Mouse (Mus musculus) embryonic facial prominence, embryonic 15.5 days (tissue): ENCODE measurements around the gene AU021092. TPM values are rescaled to one million over a fixed set of nuclear protein-coding genes. Genes with fewer than 3 reads are reported as not detected.
A peak's percentile ranks its signal among the peaks of the same experiment; 100 is the strongest.

Experiments used
- ATAC-seq: fragments of 200-750 bp; cut with Nextera tagmentation; 2 replicates; pipeline ENCODE4 v1.8.0; 2017; ENCODE audit warnings: low read depth, moderate TSS enrichment; ENCODE audit not compliant: insufficient number of reproducible peaks, low FRiP score, low TSS enrichment
- H3K27ac ChIP-seq: fragments of 300-500 bp; sonication (generic); replicated peaks from 2 replicates; pipeline ENCODE4 v1.5.1; 2015; ENCODE audit warnings: mild to moderate bottlenecking, inconsistent platforms
- H3K27me3 ChIP-seq: fragments of 300-500 bp; sonication (generic); 2 replicates; pipeline ENCODE4 v1.6.1; 2015; ENCODE audit warnings: inconsistent platforms
- H3K36me3 ChIP-seq: fragments of 300-500 bp; sonication (generic); 2 replicates; pipeline ENCODE4 v1.6.1; 2015; ENCODE audit warnings: mild to moderate bottlenecking, inconsistent platforms
- H3K4me1 ChIP-seq: fragments of 300-500 bp; sonication (generic); 2 replicates; pipeline ENCODE4 v1.6.1; 2015; ENCODE audit warnings: inconsistent platforms
- H3K4me2 ChIP-seq: fragments of 300-500 bp; sonication (generic); replicated peaks from 2 replicates; pipeline ENCODE4 v1.6.1; 2015; ENCODE audit warnings: mild to moderate bottlenecking, inconsistent platforms
- H3K4me3 ChIP-seq: fragments of 300-500 bp; sonication (generic); replicated peaks from 2 replicates; pipeline ENCODE4 v1.5.1; 2015; ENCODE audit warnings: mild to moderate bottlenecking, inconsistent platforms
- H3K9ac ChIP-seq: fragments of 300-500 bp; sonication (generic); 2 replicates; pipeline ENCODE4 v1.6.1; 2015; ENCODE audit warnings: inconsistent platforms
- H3K9me3 ChIP-seq: fragments of 300-500 bp; sonication (generic); replicated peaks from 2 replicates; pipeline ENCODE4 v1.6.1; 2016; ENCODE audit warnings: inconsistent platforms
- WGBS: fragments of 180-500 bp; shearing (Covaris S2); methylation state at CpG from one replicate; pipeline ENCODE4 v1.1.7; 2015; 5-methylcytosine and 5-hydroxymethylcytosine counted together
- polyA plus RNA-seq: library from polyadenylated mRNA; unstranded; fragments of >200 nt; fragmentation: Nextera tagmentation; extraction: Ambion mirVana; gene quantifications from 2 replicates; pipeline ENCODE4 v1.2.1, GENCODE M21; 2015

AU021092 gene
- polyA plus RNA-seq, 1 experiment from 2014 or later: 12.0 TPM

DNA sequence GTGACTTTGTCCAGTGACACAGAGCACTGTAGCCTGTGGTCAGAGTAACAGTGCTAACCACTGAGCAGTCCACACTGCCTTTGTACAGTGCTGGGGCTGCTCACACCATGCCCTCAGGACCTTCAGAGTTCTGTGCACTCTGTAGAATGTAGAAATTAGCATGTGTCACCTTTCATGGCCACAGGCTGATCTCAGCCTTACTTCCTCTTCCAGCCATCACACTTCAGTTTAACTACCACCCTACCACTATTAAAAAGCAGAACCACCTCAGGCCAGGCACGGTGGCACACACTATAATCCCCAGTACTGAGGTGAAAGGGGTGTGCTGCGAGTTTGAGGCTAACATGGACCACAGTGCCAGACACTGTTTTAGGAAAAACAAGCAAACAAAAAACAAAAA is 11.7 kb downstream of the AU021092 start:
- 0 out of 2 replicates have a peak, but pooled peaks cover 7% of the 10 kb centered on the region for H3K27me3 ChIP-seq
- H3K27ac ChIP-seq: no peak overlapping the region
- H3K9me3 ChIP-seq: no peaks in the 10 kb centered on the region
- no peak overlapping the region for H3K4me2 ChIP-seq
- no peak overlapping the region for H3K9ac ChIP-seq
- no peaks in the 10 kb centered on the region for H3K36me3 ChIP-seq
- ATAC-seq: no peak
- no peaks in the 10 kb centered on the region for H3K4me1 ChIP-seq
- whole genome bisulfite sequencing: 64% methylated on average over 2 of the region's 2 CpGs
- no peak overlapping the region for H3K4me3 ChIP-seq

GRCm38 (mm10) chr16:5206051-5206450 is 16.0 kb downstream of the AU021092 start:
- Histone ChIP-seq H3K36me3 (no peaks in the 10 kb centered on the region; the same call in 1 of the 2 replicates), H3K9ac (no peak overlapping the region), H3K4me1 (peaks cover 12% of the 10 kb centered on the region), H3K27me3 (0 out of 2 replicates have a peak, but pooled peaks cover 7% of the 10 kb centered on the region), H3K4me3 (no peak overlapping the region), H3K27ac (no peak overlapping the region), H3K4me2 (no peak overlapping the region), H3K9me3 (no peaks in the 10 kb centered on the region)
- WGBS: 64% methylated on average over 5 of the region's 5 CpGs
- ATAC-seq: no peak

DNA sequence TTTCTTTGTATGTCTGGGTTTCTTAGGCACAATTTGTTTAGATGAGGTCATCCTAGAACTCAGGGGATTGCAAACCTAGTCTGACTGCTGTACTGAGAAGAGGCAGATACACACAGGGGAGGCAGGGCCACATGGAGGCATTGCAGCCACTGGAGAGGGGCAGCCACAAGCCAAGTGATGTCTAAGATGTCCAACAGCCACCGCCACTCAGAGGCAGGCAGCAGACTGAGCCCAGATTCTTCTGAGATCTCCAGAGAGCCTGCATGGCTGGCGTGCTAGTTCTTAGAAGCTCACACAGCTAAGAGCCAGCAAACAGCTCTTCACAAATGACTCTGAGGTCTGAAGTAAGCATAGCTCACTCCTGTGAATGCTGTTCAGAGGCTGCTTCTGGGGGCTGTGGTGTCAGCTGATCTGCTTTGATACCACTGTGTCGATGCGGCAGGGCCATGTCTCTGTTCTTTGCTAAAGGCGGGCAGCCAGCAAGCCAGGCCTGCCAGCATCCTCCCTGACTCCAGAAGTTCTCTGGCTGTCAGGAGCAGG is 16.6 kb downstream of the AU021092 start:
- Histone ChIP-seq H3K4me2 (no peak overlapping the region), H3K4me3 (no peak overlapping the region), H3K9me3 (no peaks in the 10 kb centered on the region), H3K36me3 (peaks cover 5% of the 10 kb centered on the region; the same call in 1 of the 2 replicates), H3K4me1 (peaks cover 12% of the 10 kb centered on the region), H3K9ac (no peak overlapping the region), H3K27me3 (0 out of 2 replicates have a peak, but pooled peaks cover 7% of the 10 kb centered on the region), H3K27ac (no peak overlapping the region)
- no peak for ATAC-seq
- WGBS: 80% methylated on average over 5 of the region's 5 CpGs

DNA sequence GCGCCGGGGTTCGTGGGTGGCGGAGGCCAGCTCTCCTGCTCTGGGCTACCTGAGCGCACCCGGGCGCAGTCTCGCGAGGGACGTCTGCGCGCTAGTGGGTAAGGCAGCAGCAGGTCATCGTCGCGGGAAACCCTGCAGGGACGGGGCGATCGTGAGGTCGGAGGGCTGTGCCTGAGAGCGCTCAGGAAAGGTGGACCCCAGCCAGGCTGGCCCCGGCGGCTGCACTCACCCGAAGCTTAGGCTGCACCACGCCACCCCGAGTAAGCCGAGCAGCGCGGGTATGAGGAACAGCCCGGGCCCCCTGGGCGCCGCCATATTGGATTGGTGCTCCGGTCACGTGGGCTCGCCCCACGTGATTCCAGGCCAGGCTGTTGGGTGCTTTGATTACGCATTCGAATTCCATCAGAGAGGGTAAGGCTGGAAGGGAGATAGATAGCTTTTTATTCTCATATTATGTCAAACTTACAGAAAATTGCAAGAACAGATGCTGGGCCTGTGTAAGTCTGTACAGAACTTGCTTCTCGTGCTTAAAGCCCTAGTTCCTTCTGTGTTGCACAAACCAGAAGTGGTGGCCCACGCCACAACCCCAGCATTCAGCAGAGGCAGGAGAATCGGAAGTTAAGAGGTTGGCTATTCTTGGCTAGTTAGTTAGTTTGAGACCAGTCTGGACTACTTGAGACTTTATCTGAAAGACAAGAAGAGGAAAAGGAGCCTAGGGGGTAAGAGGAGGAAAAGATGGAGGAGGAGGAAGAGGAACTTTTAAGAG is 18.2 kb downstream of the AU021092 start, which contains the start of gene Nagpa:
Nagpa (minus strand) TSS at position 345 of the 766 bp plus-strand sequence.
- Histone ChIP-seq H3K9me3 (no peaks in the 10 kb centered on the region), H3K9ac (peak within 1 kb of the TSS; percentile 37), H3K4me1 (peaks cover 12% of the 10 kb centered on the region), H3K4me2 (peak within 1 kb of the TSS; percentile 94), H3K36me3 (peaks cover 10% of the 10 kb centered on the region), H3K4me3 (peak within 1 kb of the TSS; percentile 79), H3K27ac (no peak within 1 kb of the TSS), H3K27me3 (no peaks in the 10 kb centered on the region)
- WGBS: 4% methylated on average over 40 of the region's 40 CpGs
- peak; percentile 84 for ATAC-seq

- H3K27me3 ChIP-seq: no peaks in the 10 kb centered on the region
- H3K27ac ChIP-seq: no peak overlapping the region
- no peaks in the 10 kb centered on the region for H3K9me3 ChIP-seq
- peak overlapping the region; percentile 94 for H3K4me2 ChIP-seq
- under 1% methylated on average over 36 of the region's 36 CpGs for whole genome bisulfite sequencing
- H3K9ac ChIP-seq: peak overlapping the region; percentile 37; the same call in 1 of the 2 replicates
- H3K4me3 ChIP-seq: peak overlapping the region; percentile 79
- peaks cover 15% of the 10 kb centered on the region for H3K36me3 ChIP-seq
- no peak for ATAC-seq
- H3K4me1 ChIP-seq: peaks cover 12% of the 10 kb centered on the region
Measured at GRCm38 (mm10) chr16:5203200-5203599, 18.9 kb downstream of the AU021092 start.

GRCm38 (mm10) chr16:5202681-5203080 is 19.4 kb downstream of the AU021092 start:
- Histone ChIP-seq H3K9me3 (no peaks in the 10 kb centered on the region), H3K36me3 (peaks cover 15% of the 10 kb centered on the region), H3K27ac (no peak overlapping the region), H3K4me2 (peak overlapping the region; percentile 94), H3K27me3 (no peaks in the 10 kb centered on the region), H3K4me1 (peaks cover 12% of the 10 kb centered on the region), H3K9ac (no peak overlapping the region), H3K4me3 (peak overlapping the region; percentile 79)
- no peak for ATAC-seq
- 13% methylated on average over 4 of the region's 4 CpGs for WGBS

DNA sequence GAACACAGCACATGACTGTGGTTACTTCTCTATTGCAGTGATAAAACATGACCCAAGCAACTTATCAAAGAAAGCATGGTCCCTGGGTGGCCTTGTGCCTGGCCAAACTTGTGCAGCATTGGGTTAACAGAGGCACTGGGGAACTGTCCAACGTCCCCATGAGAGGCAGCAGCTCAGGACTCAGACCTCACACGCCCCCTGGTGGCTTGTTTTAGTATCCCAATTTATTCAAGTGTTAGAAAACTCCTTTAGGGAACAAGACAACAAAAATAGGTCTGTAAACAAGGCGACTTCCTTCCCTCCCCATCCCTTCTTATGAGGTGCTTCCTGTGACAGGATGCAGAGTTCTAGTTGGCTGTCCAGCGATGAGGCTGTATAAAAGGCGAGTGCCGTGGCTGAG is 27.0 kb downstream of the AU021092 start:
- Histone ChIP-seq H3K27ac (no peak overlapping the region), H3K4me3 (no peak overlapping the region), H3K4me2 (no peak overlapping the region), H3K9me3 (no peaks in the 10 kb centered on the region), H3K9ac (no peak overlapping the region), H3K36me3 (peaks cover 12% of the 10 kb centered on the region), H3K4me1 (no peaks in the 10 kb centered on the region), H3K27me3 (no peaks in the 10 kb centered on the region)
- WGBS: 23% methylated on average over 6 of the region's 6 CpGs
- no peak for ATAC-seq

DNA sequence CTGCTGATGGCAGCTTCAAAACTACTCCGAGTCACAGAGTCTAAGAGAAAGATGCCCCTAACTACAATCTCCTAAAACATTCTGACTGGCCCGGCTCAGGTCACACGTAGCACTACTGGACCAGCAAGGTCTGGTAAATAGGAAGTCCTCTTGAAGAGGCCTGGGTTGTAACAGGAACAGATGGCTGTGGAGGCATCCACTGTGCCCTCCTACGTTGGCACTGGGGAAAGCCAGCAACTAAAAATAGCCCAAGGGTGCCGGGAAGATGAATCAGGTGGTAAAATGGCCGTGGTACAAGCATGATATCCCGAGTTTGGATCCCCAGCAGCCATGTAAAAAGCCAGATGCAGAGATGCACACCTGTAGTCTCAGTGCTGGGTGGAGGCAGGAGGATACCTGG is 35.9 kb downstream of the AU021092 start:
- no peak for ATAC-seq
- no peak overlapping the region for H3K4me2 ChIP-seq
- WGBS: 67% methylated on average over 7 of the region's 7 CpGs
- H3K9me3 ChIP-seq: no peaks in the 10 kb centered on the region
- H3K4me1 ChIP-seq: no peaks in the 10 kb centered on the region
- H3K27me3 ChIP-seq: no peaks in the 10 kb centered on the region; the same call in 1 of the 2 replicates
- no peak overlapping the region for H3K27ac ChIP-seq
- H3K4me3 ChIP-seq: no peak overlapping the region
- no peak overlapping the region for H3K9ac ChIP-seq
- H3K36me3 ChIP-seq: no peaks in the 10 kb centered on the region

DNA sequence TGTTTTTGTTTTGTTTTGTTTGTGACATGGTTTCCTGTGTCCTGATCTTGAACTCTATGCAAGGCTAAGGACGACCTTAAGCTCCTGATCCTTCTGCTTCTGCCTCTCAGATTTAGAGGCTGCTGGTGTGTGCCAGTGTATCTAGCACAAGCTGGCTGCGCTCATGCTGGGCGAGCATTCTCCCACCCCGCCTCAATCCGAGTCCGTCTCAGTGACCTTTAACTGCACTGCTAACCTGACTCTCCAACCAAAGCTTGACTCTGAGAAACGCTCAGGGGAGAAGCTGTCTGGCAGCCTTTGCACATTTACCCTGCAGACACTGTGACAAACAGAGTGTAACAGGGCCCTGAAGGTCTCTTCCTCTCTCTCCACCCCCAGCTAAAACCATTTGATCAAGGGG is 36.4 kb downstream of the AU021092 start:
- Histone ChIP-seq H3K9ac (no peak overlapping the region), H3K36me3 (no peaks in the 10 kb centered on the region), H3K4me1 (no peaks in the 10 kb centered on the region), H3K27me3 (no peaks in the 10 kb centered on the region; the same call in 1 of the 2 replicates), H3K4me2 (no peak overlapping the region), H3K4me3 (no peak overlapping the region), H3K9me3 (no peaks in the 10 kb centered on the region), H3K27ac (no peak overlapping the region)
- WGBS: 59% methylated on average over 7 of the region's 7 CpGs
- no peak for ATAC-seq

- Histone ChIP-seq H3K4me2 (no peak overlapping the region), H3K36me3 (no peaks in the 10 kb centered on the region), H3K4me1 (no peaks in the 10 kb centered on the region), H3K27me3 (no peaks in the 10 kb centered on the region; the same call in 1 of the 2 replicates), H3K9me3 (no peaks in the 10 kb centered on the region), H3K27ac (no peak overlapping the region), H3K4me3 (no peak overlapping the region), H3K9ac (no peak overlapping the region)
- ATAC-seq: no peak
- 79% methylated on average over 5 of the region's 5 CpGs for WGBS
Measured at GRCm38 (mm10) chr16:5184956-5185355, 37.1 kb downstream of the AU021092 start.

GRCm38 (mm10) chr16:5184101-5184500 is 38.0 kb downstream of the AU021092 start:
- Histone ChIP-seq H3K4me3 (no peak overlapping the region), H3K27me3 (no peaks in the 10 kb centered on the region; the same call in 1 of the 2 replicates), H3K27ac (no peak overlapping the region), H3K4me2 (no peak overlapping the region), H3K36me3 (no peaks in the 10 kb centered on the region), H3K9me3 (no peaks in the 10 kb centered on the region), H3K9ac (no peak overlapping the region), H3K4me1 (no peaks in the 10 kb centered on the region)
- no peak for ATAC-seq
- WGBS: 59% methylated on average over 8 of the region's 8 CpGs
